In the genomic region with DNA sequence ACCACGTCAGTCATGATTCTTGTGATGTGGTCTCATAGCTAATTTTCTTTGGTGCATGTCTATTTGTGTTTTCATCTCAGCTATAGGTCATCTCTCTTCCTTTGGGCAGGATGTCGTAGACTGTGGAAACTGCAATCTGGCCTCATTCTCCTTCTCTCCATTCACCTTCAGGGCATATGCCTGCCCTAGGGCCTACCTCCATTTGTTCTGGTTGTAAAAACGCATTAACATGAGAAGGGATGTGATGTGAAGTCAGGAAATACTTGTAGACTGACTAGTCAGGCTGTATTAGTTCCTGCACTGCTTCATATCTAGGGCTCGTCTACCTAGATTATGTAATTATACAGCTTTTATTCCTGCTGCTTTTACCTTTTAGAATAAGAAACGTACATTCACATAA, we compare ENCODE assay signal across 21 mouse cellular contexts.
"Had no signal": no experiment of that assay in that cellular context is flagged by ENCODE, and none has a peak within 500 bp of the region (broad histone marks: within the 10 kb centered on the region; RNA-seq: fewer than 3 reads in every experiment).

No protein-coding gene starts in this region.

- H3K36me3 ChIP-seq: liver, embryonic 15.5 days; lung, embryonic 15.5 days; midbrain, embryonic 12.5 days; neural tube, embryonic 13.5 days; neural tube, embryonic 15.5 days; stomach, embryonic 15.5 days had no signal

- H3K9ac ChIP-seq: liver, embryonic 15.5 days; liver, postnatal 0 days; lung, embryonic 15.5 days; midbrain, embryonic 12.5 days; neural tube, embryonic 13.5 days; neural tube, embryonic 15.5 days; stomach, embryonic 15.5 days had no signal

- H3K4me1 ChIP-seq: liver, embryonic 15.5 days; lung, embryonic 15.5 days; megakaryocyte, embryonic 14.5 days; midbrain, embryonic 12.5 days; neural tube, embryonic 13.5 days; neural tube, embryonic 15.5 days; stomach, embryonic 15.5 days had no signal

- H3K4me2 ChIP-seq: liver, embryonic 15.5 days; lung, embryonic 15.5 days; midbrain, embryonic 12.5 days; neural tube, embryonic 13.5 days; neural tube, embryonic 15.5 days; stomach, embryonic 15.5 days had no signal

- DNase-seq: liver, postnatal 0 days; lung, adult 2 months; lung, postnatal 14 days; lung, postnatal 36 days; midbrain, embryonic 14.5 days; right cerebral cortex, postnatal 14 days; thymus, adult 2 months; thymus, postnatal 25 days; thymus, postnatal 4 days had no signal

- H3K27ac ChIP-seq: liver, embryonic 15.5 days; lung, embryonic 15.5 days; macrophage; midbrain, embryonic 12.5 days; neural tube, embryonic 13.5 days; neural tube, embryonic 15.5 days; stomach, embryonic 15.5 days; stomach, postnatal 0 days had no signal

- H3K4me3 ChIP-seq: liver, embryonic 15.5 days; lung, embryonic 15.5 days; megakaryocyte, embryonic 14.5 days; midbrain, embryonic 12.5 days; myocyte; neural tube, embryonic 13.5 days; neural tube, embryonic 15.5 days; stomach, embryonic 15.5 days had no signal

- H3K9me3 ChIP-seq: liver, embryonic 15.5 days; lung, embryonic 15.5 days; megakaryocyte, embryonic 14.5 days; midbrain, embryonic 12.5 days; neural tube, embryonic 13.5 days; neural tube, embryonic 15.5 days; stomach, embryonic 15.5 days had no signal

- H3K27me3 ChIP-seq: liver, embryonic 15.5 days; lung, embryonic 15.5 days; megakaryocyte, embryonic 14.5 days; midbrain, embryonic 12.5 days; neural tube, embryonic 13.5 days; neural tube, embryonic 15.5 days; stomach, embryonic 15.5 days had no signal

- ATAC-seq: liver, postnatal 0 days; lung, postnatal 0 days; midbrain, embryonic 16.5 days had no signal
